In the genomic region with DNA sequence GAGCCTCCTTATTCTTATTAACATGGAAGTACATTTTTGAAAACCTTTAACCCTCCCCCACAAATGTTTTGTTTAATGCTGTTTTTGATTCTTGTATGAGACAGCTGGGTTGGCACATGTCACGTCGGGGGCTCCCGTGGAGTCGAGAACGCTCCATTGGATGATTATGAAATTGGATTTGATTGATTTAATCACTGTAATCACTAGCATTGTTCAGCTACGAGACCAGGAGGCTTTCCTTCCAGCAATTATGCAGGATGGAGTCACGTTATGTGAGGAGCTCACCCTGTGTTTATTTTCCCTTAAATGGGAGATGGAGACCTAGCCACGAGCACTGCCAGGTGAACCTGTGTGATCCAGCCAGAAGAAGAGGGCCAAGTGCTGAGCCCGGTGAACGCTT, we compare ENCODE assay signal across 9 mouse cellular contexts. TPM values are rescaled to one million over a fixed set of nuclear protein-coding genes. Genes with fewer than 3 reads are reported as not detected.
DNase-seq lines count a peak whose midpoint lies in the region; ATAC-seq and TF ChIP-seq lines count a peak whose summit lies in the region.
"Had no signal": no experiment of that assay in that cellular context is flagged by ENCODE, and none has a peak within 500 bp of the region (broad histone marks: within the 10 kb centered on the region; RNA-seq: fewer than 3 reads in every experiment).

Ripor2 (plus strand) TSS at position 357 of the 400 bp plus-strand sequence.

- H3K4me2 ChIP-seq in heart, embryonic 14.5 days (ENCODE audit: low read length) = no peak within 1 kb of the TSS
- H3K4me2 ChIP-seq in liver, embryonic 16.5 days (ENCODE audit: low read depth, low read length) = 0 out of 2 replicates have a peak within 1 kb of the TSS, but pooled peaks have one; percentile 31
- H3K4me2 ChIP-seq: limb, embryonic 12.5 days had no signal

- no peak within 1 kb of the TSS for H3K9ac ChIP-seq in heart, embryonic 14.5 days (ENCODE audit: low read length)
- no peak within 1 kb of the TSS for H3K9ac ChIP-seq in heart, adult 2 months (ENCODE audit: low read depth, low read length)
- no peak within 1 kb of the TSS for H3K9ac ChIP-seq in MEL (ENCODE audit: control insufficient read depth, low read depth, low read length, poor library complexity, severe bottlenecking)
- H3K9ac ChIP-seq in liver, embryonic 16.5 days (ENCODE audit: low read depth, low read length) = no peak within 1 kb of the TSS
- H3K9ac ChIP-seq: limb, embryonic 12.5 days had no signal

- H3K9me3 ChIP-seq in heart, embryonic 14.5 days (ENCODE audit: control insufficient read depth, low read length) = no peaks in the 10 kb centered on the region
- H3K9me3 ChIP-seq in MEL (replicated peaks; ENCODE audit: insufficient read depth, low read length) = no peaks in the 10 kb centered on the region
- no peaks in the 10 kb centered on the region for H3K9me3 ChIP-seq in liver, embryonic 16.5 days (replicated peaks; ENCODE audit: control insufficient read depth, low read length)
- H3K9me3 ChIP-seq: limb, embryonic 12.5 days had no signal

- no peak for ATAC-seq in heart, embryonic 14.5 days (ENCODE audit: insufficient number of reproducible peaks, insufficient read depth, low FRiP score, low read depth)
- no peak for ATAC-seq in hematopoietic stem cell, adult 5-6 weeks (replicated peaks in 1 of 2; ENCODE audit: insufficient read depth in 1 of 2, low FRiP score in 2 of 2, low TSS enrichment in 1 of 2, low read depth in 1 of 2, poor library complexity in 2 of 2, severe bottlenecking in 2 of 2)
- ATAC-seq in liver, embryonic 16.5 days (ENCODE audit: low read depth) = no peak

- H3K27ac ChIP-seq in heart, embryonic 14.5 days (replicated peaks in 1 of 2; ENCODE audit: control insufficient read depth in 1 of 2, insufficient read depth in 1 of 2, low read depth in 2 of 2, low read length in 2 of 2) = no peak within 1 kb of the TSS
- no peak within 1 kb of the TSS for H3K27ac ChIP-seq in heart, adult 2 months
- no peak within 1 kb of the TSS for H3K27ac ChIP-seq in MEL (ENCODE audit: control insufficient read depth, low read depth, low read length)
- peak within 1 kb of the TSS; percentile 1; the same call in 1 of the 2 replicates for H3K27ac ChIP-seq in liver, embryonic 16.5 days (ENCODE audit: low read length)
- H3K27ac ChIP-seq: limb, embryonic 12.5 days had no signal

- peaks cover 11 to 18% of the 10 kb centered on the region in 2 experiments for H3K4me1 ChIP-seq in heart, embryonic 14.5 days (ENCODE audit: control insufficient read depth in 2 of 2, insufficient read depth in 2 of 2, low read length in 2 of 2)
- no peaks in the 10 kb centered on the region; the same call in 1 of the 2 replicates for H3K4me1 ChIP-seq in heart, adult 2 months (ENCODE audit: control insufficient read depth, insufficient read depth, low read length)
- H3K4me1 ChIP-seq in MEL (ENCODE audit: control insufficient read depth in 1 of 2, insufficient read depth in 2 of 2, low read length in 2 of 2) = peaks cover 5 to 6% of the 10 kb centered on the region in 2 experiments; a peak in 3 of 4 replicates
- peaks cover 29% of the 10 kb centered on the region for H3K4me1 ChIP-seq in liver, embryonic 16.5 days (ENCODE audit: control insufficient read depth, low read depth, low read length)

- no peaks in the 10 kb centered on the region for H3K36me3 ChIP-seq in heart, embryonic 14.5 days (ENCODE audit: control insufficient read depth, insufficient read depth, low read length)
- no peaks in the 10 kb centered on the region for H3K36me3 ChIP-seq in heart, adult 2 months (ENCODE audit: control insufficient read depth, insufficient read depth, low read length)
- peaks cover 3 to 8% of the 10 kb centered on the region in 2 experiments; a peak in 3 of 4 replicates for H3K36me3 ChIP-seq in MEL (ENCODE audit: control insufficient read depth in 1 of 2, insufficient read depth in 2 of 2, low read length in 2 of 2)
- no peaks in the 10 kb centered on the region for H3K36me3 ChIP-seq in liver, embryonic 16.5 days (ENCODE audit: control insufficient read depth, insufficient read depth)
- H3K36me3 ChIP-seq: limb, embryonic 12.5 days had no signal

- H3K79me2 ChIP-seq in heart, adult 2 months (replicated peaks; ENCODE audit: control insufficient read depth, insufficient read depth, low read length) = no peaks in the 10 kb centered on the region
- H3K79me2 ChIP-seq in MEL (ENCODE audit: control insufficient read depth, insufficient read depth, low read length, poor library complexity) = peaks cover 2% of the 10 kb centered on the region; the same call in 1 of the 2 replicates

- H3K4me3 ChIP-seq in heart, embryonic 14.5 days (ENCODE audit: control insufficient read depth in 1 of 2, insufficient read depth in 1 of 2, low read depth in 1 of 2, low read length in 2 of 2) = no peak within 1 kb of the TSS
- H3K4me3 ChIP-seq in heart, adult 2 months = no peak within 1 kb of the TSS
- no peak within 1 kb of the TSS for H3K4me3 ChIP-seq in MEL (ENCODE audit: control insufficient read depth in 1 of 2, insufficient read depth in 1 of 2, low read depth in 2 of 2, low read length in 2 of 2)
- H3K4me3 ChIP-seq in liver, embryonic 16.5 days (ENCODE audit: low read depth, low read length) = no peak within 1 kb of the TSS
- H3K4me3 ChIP-seq: limb, embryonic 12.5 days had no signal

- WGBS in heart, embryonic 14.5 days = 89% methylated on average over 10 of the region's 10 CpGs
- 87% methylated on average over 10 of the region's 10 CpGs for WGBS in heart, adult 2 months
- 80% methylated on average over 10 of the region's 10 CpGs for WGBS in liver, embryonic 16.5 days (ENCODE audit: insufficient replicate concordance)

- no peak for TF ChIP-seq EP300 in heart, adult 2 months (IDR thresholded peaks at IDR 0.05; ENCODE audit: insufficient read depth, low read depth, low read length)
- TF ChIP-seq EP300 in MEL (IDR thresholded peaks at IDR 0.05; ENCODE audit: low read depth in 1 of 2, low read length in 2 of 2) = no peak

- TF ChIP-seq CTCF in heart, adult 2 months (IDR thresholded peaks at IDR 0.05) = no peak
- no peak for TF ChIP-seq CTCF in MEL (IDR thresholded peaks at IDR 0.05 in 2 of 3, conservative IDR thresholded peaks at IDR 0.05 in 1 of 3; ENCODE audit: control insufficient read depth in 1 of 3, insufficient read depth in 1 of 3, low read depth in 2 of 3, low read length in 3 of 3, poor library complexity in 1 of 3, severe bottlenecking in 1 of 3)

- no peaks in the 10 kb centered on the region for H3K27me3 ChIP-seq in heart, embryonic 14.5 days (ENCODE audit: control insufficient read depth, insufficient read depth, low read length)
- no peaks in the 10 kb centered on the region for H3K27me3 ChIP-seq in heart, adult 2 months (ENCODE audit: control insufficient read depth, insufficient read depth, low read length)
- H3K27me3 ChIP-seq in MEL (ENCODE audit: control insufficient read depth in 1 of 2, insufficient read depth in 2 of 2, low read length in 2 of 2) = no peaks in the 10 kb centered on the region
- no peaks in the 10 kb centered on the region for H3K27me3 ChIP-seq in liver, embryonic 16.5 days (ENCODE audit: control insufficient read depth, insufficient read depth, low read depth, low read length)

- TF ChIP-seq RAD21 in MEL (IDR thresholded peaks at IDR 0.05; ENCODE audit: low read depth, low read length) = no peak

- DNase-seq in heart, adult 2 months = no peak
- DNase-seq in MEL (ENCODE audit: low read depth, low spot score) = no peak
- DNase-seq in lung, postnatal 4 days = no peak
- no peak for DNase-seq in kidney, adult 9 months
- no peak for DNase-seq in adrenal gland, postnatal 14 days

- intact Hi-C loops in heart, adult 2 months (cut with DNase I) = no loop called here

- no peak for TF ChIP-seq POLR2A in heart, adult 2 months (IDR thresholded peaks at IDR 0.05; ENCODE audit: insufficient read depth, low read depth, low read length)
- no peak for TF ChIP-seq POLR2A in MEL (IDR thresholded peaks at IDR 0.05; ENCODE audit: control insufficient read depth in 1 of 2, insufficient read depth in 1 of 2, low read depth in 1 of 2, low read length in 2 of 2, poor library complexity in 1 of 2)

TF ChIP-seq in MEL, 35 proteins besides CTCF, POLR2A, EP300 and RAD21:
- TF ChIP-seq ZMIZ1 (IDR thresholded peaks at IDR 0.05; ENCODE audit: low read depth, low read length) (no peak), JUND (IDR thresholded peaks at IDR 0.05; ENCODE audit: low read depth, low read length) (no peak), GATA1 (IDR thresholded peaks at IDR 0.05; ENCODE audit: low read depth, low read length) (no peak), CHD1 (IDR thresholded peaks at IDR 0.05; ENCODE audit: low read depth, low read length) (no peak), MAZ (IDR thresholded peaks at IDR 0.05; ENCODE audit: low read depth, low read length) (no peak), ZNF384 (IDR thresholded peaks at IDR 0.05; ENCODE audit: low read depth, low read length) (no peak), MYB (IDR thresholded peaks at IDR 0.05; ENCODE audit: low read depth, low read length) (no peak), HCFC1 (IDR thresholded peaks at IDR 0.05; ENCODE audit: low read depth, low read length) (no peak)

RNA-seq across cellular contexts. Expression of gene Ripor2, which starts in this region (rescaled TPM):
- 13.1 and 16.5 TPM in 2 replicates for polyA plus RNA-seq in heart, embryonic 14.5 days (2014; fragmentation: Nextera tagmentation; extraction: Ambion mirVana)
- total RNA-seq in heart, adult 2 months (2021) = 1 to 10 TPM; 7.4 to 8.2 TPM
- polyA plus RNA-seq in heart, adult 2 months (2012; rRNA removed) = 4.7 and 5.5 TPM in 2 replicates
- total RNA-seq in MEL (2012; rRNA removed) = 13.5 and 13.9 TPM in 2 replicates
- polyA plus RNA-seq in MEL (2012; ENCODE audit: insufficient read depth in 1 of 2, insufficient read length in 2 of 2, low read depth in 1 of 2, low replicate concordance in 2 of 2, missing spikeins in 1 of 2) = 10 to 100 TPM in 1 of 2 experiments, not detected in 1; 18.5 TPM
- 72.0 and 117 TPM in 2 replicates for total RNA-seq in hematopoietic stem cell, adult 5-6 weeks (2017)
- polyA plus RNA-seq in liver, embryonic 16.5 days (2015; fragmentation: Nextera tagmentation; extraction: Ambion mirVana) = 3.2 and 4.4 TPM in 2 replicates
- 3.4 and 20.0 TPM in 2 replicates for total RNA-seq in adrenal gland, postnatal 14 days (2021)
